ENCODE assay signal across 9 mouse cellular contexts in genomic region chr16:10088461-10089353, GRCm38 (mm10).
DNase-seq lines count a peak whose midpoint lies in the region; ATAC-seq and TF ChIP-seq lines count a peak whose summit lies in the region.
"Had no signal": no experiment of that assay in that cellular context is flagged by ENCODE, and none has a peak within 500 bp of the region (broad histone marks: within the 10 kb centered on the region; RNA-seq: fewer than 3 reads in every experiment).

No protein-coding gene starts in this region.

- H3K36me3 ChIP-seq in forebrain, embryonic 15.5 days, result no peaks in the 10 kb centered on the region
- H3K36me3 ChIP-seq: heart, embryonic 15.5 days had no signal

- H3K4me1 ChIP-seq in cerebellum, adult 2 months (ENCODE audit: control insufficient read depth, insufficient read depth, low read length), result no peaks in the 10 kb centered on the region
- H3K4me1 ChIP-seq in forebrain, embryonic 15.5 days, result no peaks in the 10 kb centered on the region
- H3K4me1 ChIP-seq: heart, embryonic 15.5 days had no signal

- no peak overlapping the region for H3K27ac ChIP-seq in cerebellum, adult 2 months (ENCODE audit: insufficient read depth, low read length)
- H3K27ac ChIP-seq in forebrain, embryonic 15.5 days (replicated peaks), result no peak overlapping the region
- no peak overlapping the region for H3K27ac ChIP-seq in layer of hippocampus, adult 2 months
- H3K27ac ChIP-seq: heart, embryonic 15.5 days had no signal

- no peak overlapping the region for H3K9ac ChIP-seq in forebrain, embryonic 15.5 days (replicated peaks)
- H3K9ac ChIP-seq: heart, embryonic 15.5 days had no signal

- peak; percentile 53 for ATAC-seq in forebrain, embryonic 15.5 days (replicated peaks)

- no peak overlapping the region for H3K4me3 ChIP-seq in cerebellum, adult 2 months (replicated peaks; ENCODE audit: insufficient read depth, low read depth, low read length)
- H3K4me3 ChIP-seq in forebrain, embryonic 15.5 days, result no peak overlapping the region
- H3K4me3 ChIP-seq in layer of hippocampus, adult 2 months, result no peak overlapping the region
- H3K4me3 ChIP-seq: heart, embryonic 15.5 days had no signal

- TF ChIP-seq POLR2A in cerebellum, adult 2 months (IDR thresholded peaks at IDR 0.05; ENCODE audit: borderline replicate concordance, insufficient read depth, low read length), result no peak

- TF ChIP-seq CTCF in cerebellum, adult 2 months (IDR thresholded peaks at IDR 0.05; ENCODE audit: borderline replicate concordance, insufficient read depth, low read depth, low read length), result peak; percentile 58; the same call in 1 of the 2 replicates
- peak; percentile 80 for TF ChIP-seq CTCF in layer of hippocampus, adult 2 months (conservative IDR thresholded peaks at IDR 0.05)

- no peaks in the 10 kb centered on the region for H3K9me3 ChIP-seq in forebrain, embryonic 15.5 days
- H3K9me3 ChIP-seq: heart, embryonic 15.5 days had no signal

- no peak overlapping the region for H3K4me2 ChIP-seq in forebrain, embryonic 15.5 days (replicated peaks)
- H3K4me2 ChIP-seq: heart, embryonic 15.5 days had no signal

- DNase-seq in cerebellum, adult 2 months, result peak; percentile 8 to 23
- no peak for DNase-seq in cerebellum, adult 11-12 months
- peak; percentile 11 for DNase-seq in urinary bladder, postnatal 14 days (ENCODE audit: low spot score)
- DNase-seq in urinary bladder, postnatal 4 days (ENCODE audit: low spot score in 2 of 2), result no peak
- peak; percentile 42 to 57 for DNase-seq in layer of hippocampus, adult 2 months (ENCODE audit: low spot score in 2 of 2)
- DNase-seq in retina, adult 2 months (ENCODE audit: low read depth, low spot score), result peak; percentile 28
- DNase-seq in spleen, postnatal 36 days (ENCODE audit: low spot score in 2 of 2), result no peak

- WGBS in cerebellum, adult 2 months, result 52% methylated on average over 18 of the region's 18 CpGs
- 56% methylated on average over 18 of the region's 18 CpGs for WGBS in forebrain, embryonic 15.5 days

- H3K27me3 ChIP-seq in cerebellum, adult 2 months (ENCODE audit: control insufficient read depth, insufficient read depth, low read length), result no peaks in the 10 kb centered on the region
- no peaks in the 10 kb centered on the region for H3K27me3 ChIP-seq in forebrain, embryonic 15.5 days
- H3K27me3 ChIP-seq: heart, embryonic 15.5 days had no signal

Comparison
In these comparisons a context has a peak if more than half of its experiments do, and no peak if none do; other contexts are left out.
1. DNase-seq: peak in cerebellum, adult 2 months (2 of 2), urinary bladder, postnatal 14 days (single experiment), layer of hippocampus, adult 2 months (2 of 2) and retina, adult 2 months (single experiment); none in cerebellum, adult 11-12 months (single experiment), urinary bladder, postnatal 4 days (0 of 2) and spleen, postnatal 36 days (0 of 2).